Mouse (Mus musculus): ENCODE measurements at regions not wholly inside any gene's neighbourhood (a gene's known extent, or its start where the extent isn't known, plus 50 kb on each side); places are given as distances from the start of the nearest gene placed in this dataset.
A peak's percentile ranks its signal among the peaks of the same experiment; 100 is the strongest.

DNA sequence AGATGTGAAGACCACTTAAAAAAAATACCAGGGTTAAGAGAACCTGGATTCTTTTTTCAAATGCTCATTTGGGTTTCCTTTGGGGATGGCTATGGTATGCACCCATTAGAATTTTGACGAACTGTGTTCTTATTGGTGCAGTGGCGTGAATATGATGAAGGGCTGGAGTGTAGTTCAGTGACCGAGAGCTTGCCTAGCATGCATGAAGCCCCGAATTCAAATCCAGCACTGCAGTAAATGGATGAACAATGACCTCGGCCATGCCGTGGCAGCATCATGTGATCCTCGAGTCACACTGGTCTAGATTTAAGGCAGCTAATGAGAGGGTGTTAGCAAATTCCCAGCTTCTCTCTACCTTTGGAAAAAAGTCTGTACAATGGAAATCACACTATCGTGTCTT, 286.4 kb upstream of the Ubash3b start:
- Histone ChIP-seq H3K4me3 (no peak overlapping the region), H3K4me1 (peaks cover 41% of the 10 kb centered on the region), H3K27ac (peak overlapping the region; percentile 90), H3K9me3 (replicated peaks) (no peaks in the 10 kb centered on the region), H3K27me3 (ENCODE audit: low read depth, poor library complexity, severe bottlenecking) (no peaks in the 10 kb centered on the region), H3K36me3 (no peaks in the 10 kb centered on the region)
- DNase-seq (ENCODE audit: low spot score) = no peak
- WGBS = 85% methylated on average over 8 of the region's 8 CpGs

DNA sequence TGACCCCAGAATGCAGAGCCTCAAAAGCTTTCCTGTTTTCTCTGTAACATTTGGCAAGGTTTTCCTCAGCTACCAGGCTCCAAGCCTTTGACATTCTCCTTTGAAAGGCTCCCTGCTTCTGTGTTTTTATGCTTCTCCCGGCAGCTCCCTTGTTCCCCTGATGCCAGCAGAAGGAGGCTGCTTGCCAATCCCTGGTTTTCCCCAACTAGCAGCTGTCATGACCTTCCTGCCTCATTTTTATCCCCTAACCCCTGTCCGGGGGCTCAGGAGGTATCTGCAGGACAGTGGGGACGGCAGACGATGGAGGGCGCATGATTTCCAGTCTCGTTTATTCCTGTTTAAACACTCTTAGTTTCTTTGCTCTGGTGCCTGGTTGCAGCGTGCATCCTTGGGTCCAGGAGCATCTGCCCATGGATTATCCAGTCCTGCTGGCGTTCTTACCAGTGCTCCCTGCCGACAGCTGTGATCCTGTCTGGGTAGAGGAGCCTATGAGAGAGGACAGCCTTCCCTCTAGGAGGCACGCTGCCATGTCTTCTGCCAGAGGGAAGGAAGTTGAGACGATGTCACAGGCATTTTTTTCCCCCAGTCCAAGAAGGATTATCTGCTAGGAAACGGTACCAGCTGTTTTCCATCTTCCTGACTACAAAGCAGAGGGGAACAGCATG, 285.8 kb upstream of the Ubash3b start:
- Histone ChIP-seq H3K9me3 (replicated peaks) (no peaks in the 10 kb centered on the region), H3K4me1 (peaks cover 41% of the 10 kb centered on the region), H3K27ac (peak overlapping the region; percentile 90), H3K27me3 (ENCODE audit: low read depth, poor library complexity, severe bottlenecking) (no peaks in the 10 kb centered on the region), H3K4me3 (0 out of 2 replicates have a peak overlapping the region, but pooled peaks have one; percentile 11), H3K36me3 (no peaks in the 10 kb centered on the region)
- 33% methylated on average over 12 of the region's 12 CpGs for WGBS
- peak; percentile 46 for DNase-seq (ENCODE audit: low spot score)

DNA sequence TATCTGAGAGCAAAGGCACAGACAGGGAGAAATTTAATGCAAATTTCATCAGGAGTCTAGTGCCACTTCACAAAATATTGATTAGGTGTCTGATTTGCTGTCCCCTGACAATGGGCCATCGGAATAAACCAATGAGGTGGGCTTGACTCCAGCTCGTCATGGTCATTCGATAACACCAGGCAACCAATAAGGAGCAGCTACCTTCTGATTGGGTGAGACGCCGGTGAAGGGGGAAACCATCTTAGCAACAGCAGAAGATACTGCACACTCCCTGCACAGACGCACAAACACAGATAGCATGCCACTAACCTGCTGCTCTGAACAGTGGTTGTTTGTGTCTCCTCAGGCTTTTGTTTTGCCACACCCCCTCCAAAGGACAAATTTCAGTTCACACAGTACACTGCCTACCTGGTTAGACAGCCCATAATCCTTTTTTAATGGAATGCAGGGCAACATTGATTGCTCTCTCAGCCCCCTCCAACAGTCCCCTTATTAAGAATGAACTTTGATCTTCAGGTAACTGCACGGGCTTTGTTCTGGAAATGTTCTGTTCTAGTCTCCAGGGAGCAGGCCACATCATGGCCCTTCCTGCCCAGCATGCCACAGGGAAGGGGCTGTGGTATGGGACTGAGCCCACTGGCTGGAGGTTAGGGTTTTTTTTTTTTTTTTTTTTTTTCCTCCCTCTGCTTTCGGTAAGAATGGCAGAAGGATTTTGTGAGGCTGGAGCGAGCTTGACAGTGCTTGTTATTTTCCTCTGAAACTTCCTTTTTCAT, 285.1 kb upstream of the Ubash3b start:
- DNase-seq (ENCODE audit: low spot score) = peak; percentile 34
- Histone ChIP-seq H3K9me3 (replicated peaks) (no peaks in the 10 kb centered on the region), H3K27ac (peak overlapping the region; percentile 90), H3K4me1 (peaks cover 39% of the 10 kb centered on the region), H3K27me3 (ENCODE audit: low read depth, poor library complexity, severe bottlenecking) (no peaks in the 10 kb centered on the region), H3K36me3 (no peaks in the 10 kb centered on the region), H3K4me3 (no peak overlapping the region)
- 70% methylated on average over 9 of the region's 9 CpGs for WGBS

DNA sequence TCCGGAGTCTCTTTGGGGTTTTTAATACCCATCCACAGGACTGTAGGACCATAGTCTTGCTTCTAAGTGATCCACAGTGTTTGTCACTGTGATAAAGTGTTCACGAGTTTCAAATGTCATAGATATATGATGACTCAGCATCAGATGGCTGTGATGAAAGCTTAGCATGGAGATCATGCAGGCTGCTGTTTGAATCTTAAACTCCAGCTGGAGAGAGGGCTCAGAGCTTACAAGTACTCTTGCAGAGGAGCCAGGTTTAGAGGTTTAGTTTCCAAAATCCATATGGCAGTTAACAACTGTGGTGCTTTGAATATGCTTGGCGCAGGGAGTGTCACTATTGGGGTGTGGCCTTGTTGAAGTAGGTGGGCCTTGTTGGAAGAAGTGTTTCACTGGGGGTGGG, 280.9 kb upstream of the Ubash3b start:
- H3K27ac ChIP-seq = no peak overlapping the region
- WGBS = 91% methylated on average over 3 of the region's 3 CpGs
- peaks cover 12% of the 10 kb centered on the region; the same call in 1 of the 2 replicates for H3K9me3 ChIP-seq (replicated peaks)
- H3K27me3 ChIP-seq (ENCODE audit: low read depth, poor library complexity, severe bottlenecking) = no peaks in the 10 kb centered on the region
- no peak overlapping the region for H3K4me3 ChIP-seq
- peaks cover 16% of the 10 kb centered on the region for H3K36me3 ChIP-seq
- DNase-seq (ENCODE audit: low spot score) = no peak
- peaks cover 15% of the 10 kb centered on the region for H3K4me1 ChIP-seq

DNA sequence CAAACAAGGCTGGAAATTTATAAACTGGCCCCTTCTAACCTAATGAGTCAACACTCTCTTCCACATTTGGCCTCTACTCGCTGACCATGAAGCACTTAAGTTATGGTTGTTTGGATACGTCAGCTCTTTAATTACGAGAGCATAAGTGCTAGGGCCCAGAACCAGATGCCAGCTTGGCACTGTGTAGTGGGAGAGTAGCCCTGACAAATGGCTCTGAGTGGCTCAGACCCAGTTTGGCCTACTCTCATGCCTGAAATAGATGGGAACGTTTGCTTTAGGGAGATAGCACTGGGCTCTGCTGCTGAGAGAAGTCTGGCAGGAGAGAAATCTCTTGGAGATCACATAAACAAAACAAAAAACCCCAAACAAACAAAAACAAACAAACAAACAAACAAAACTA, 278.5 kb upstream of the Ubash3b start:
- H3K27ac ChIP-seq = no peak overlapping the region
- H3K9me3 ChIP-seq (replicated peaks) = peaks cover 12% of the 10 kb centered on the region; the same call in 1 of the 2 replicates
- H3K36me3 ChIP-seq = peaks cover 25% of the 10 kb centered on the region
- no peak for DNase-seq (ENCODE audit: low spot score)
- no peaks in the 10 kb centered on the region for H3K27me3 ChIP-seq (ENCODE audit: low read depth, poor library complexity, severe bottlenecking)
- H3K4me1 ChIP-seq = no peaks in the 10 kb centered on the region
- no peak overlapping the region for H3K4me3 ChIP-seq
- 86% methylated on average over 4 of the region's 4 CpGs for WGBS

DNA sequence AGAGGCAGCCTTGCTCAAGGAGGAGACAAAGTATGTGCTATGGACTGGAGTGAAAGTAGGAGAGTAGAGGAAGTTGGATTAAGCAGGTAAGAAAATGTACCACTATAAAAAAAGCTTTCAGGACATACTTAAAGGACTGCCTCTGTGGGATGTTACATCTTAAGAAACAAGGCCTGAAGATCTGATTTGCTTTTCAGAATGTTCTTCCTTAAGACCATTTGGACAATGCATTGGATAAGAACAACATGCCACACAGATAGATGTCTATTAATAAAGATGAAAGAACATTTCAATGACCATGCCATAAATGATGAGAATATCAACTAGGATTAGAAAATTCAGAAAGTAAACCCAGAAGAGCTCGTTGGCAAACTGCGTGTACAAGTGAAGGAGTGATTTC, 276.6 kb upstream of the Ubash3b start:
- H3K36me3 ChIP-seq = peaks cover 25% of the 10 kb centered on the region
- DNase-seq (ENCODE audit: low spot score) = no peak
- H3K4me1 ChIP-seq = no peaks in the 10 kb centered on the region

DNA sequence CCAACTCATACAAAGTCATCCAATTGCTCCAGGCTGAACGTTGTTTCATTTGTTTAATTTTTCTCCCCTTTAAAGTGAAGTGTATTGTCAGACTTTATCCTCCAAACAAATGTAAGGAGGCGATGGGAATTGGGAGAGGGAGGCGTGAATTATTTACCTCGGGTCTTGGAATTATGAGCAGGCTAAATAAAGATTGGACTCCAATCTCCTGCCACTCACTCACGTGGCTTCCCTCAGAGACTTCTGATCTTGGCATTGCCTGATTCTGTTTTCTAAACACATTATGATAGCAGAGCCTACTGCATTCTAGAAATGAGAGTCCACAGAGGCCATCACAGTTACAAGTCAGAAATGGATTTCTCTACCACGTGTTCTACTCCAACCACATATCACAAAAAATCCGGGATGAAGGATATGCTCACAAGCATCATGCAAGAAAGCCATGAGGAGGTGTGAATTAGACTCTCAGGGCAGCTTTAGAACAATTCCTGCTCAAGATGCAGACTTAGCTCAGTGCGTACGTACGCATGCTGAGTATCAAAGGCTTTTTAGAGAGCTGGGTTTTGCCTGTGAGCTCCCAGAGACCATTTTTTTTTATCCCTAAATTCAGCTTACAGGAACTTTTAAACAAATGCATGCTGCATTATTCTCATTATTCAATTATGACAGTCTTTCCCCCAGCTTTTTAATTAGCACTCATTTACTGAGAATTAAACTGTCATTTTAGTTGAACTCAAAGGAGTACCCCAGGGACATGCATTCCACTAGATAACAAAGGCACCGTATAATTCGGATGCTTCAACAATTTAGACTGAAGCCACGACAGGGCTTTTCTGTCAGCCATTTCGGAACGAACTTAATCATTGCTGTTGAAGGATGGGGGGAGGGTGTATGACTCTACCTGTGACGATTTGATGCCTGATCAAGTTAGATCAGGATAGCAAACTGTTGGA, 269.2 kb upstream of the Ubash3b start:
- Histone ChIP-seq H3K4me3 (no peak overlapping the region), H3K27ac (no peak overlapping the region), H3K36me3 (0 out of 2 replicates have a peak, but pooled peaks cover 7% of the 10 kb centered on the region), H3K4me1 (no peaks in the 10 kb centered on the region), H3K9me3 (replicated peaks) (no peaks in the 10 kb centered on the region), H3K27me3 (ENCODE audit: low read depth, poor library complexity, severe bottlenecking) (no peaks in the 10 kb centered on the region)
- 82% methylated on average over 16 of the region's 16 CpGs for WGBS
- DNase-seq (ENCODE audit: low spot score) = no peak

More for the DNA sequence above, 276.6 kb upstream of the Ubash3b start:
- 94% methylated on average over 2 of the region's 2 CpGs for WGBS
- H3K27me3 ChIP-seq (ENCODE audit: low read depth, poor library complexity, severe bottlenecking) = no peaks in the 10 kb centered on the region
- no peak overlapping the region for H3K4me3 ChIP-seq
- H3K9me3 ChIP-seq (replicated peaks) = peaks cover 12% of the 10 kb centered on the region; the same call in 1 of the 2 replicates
- no peak overlapping the region for H3K27ac ChIP-seq

DNA sequence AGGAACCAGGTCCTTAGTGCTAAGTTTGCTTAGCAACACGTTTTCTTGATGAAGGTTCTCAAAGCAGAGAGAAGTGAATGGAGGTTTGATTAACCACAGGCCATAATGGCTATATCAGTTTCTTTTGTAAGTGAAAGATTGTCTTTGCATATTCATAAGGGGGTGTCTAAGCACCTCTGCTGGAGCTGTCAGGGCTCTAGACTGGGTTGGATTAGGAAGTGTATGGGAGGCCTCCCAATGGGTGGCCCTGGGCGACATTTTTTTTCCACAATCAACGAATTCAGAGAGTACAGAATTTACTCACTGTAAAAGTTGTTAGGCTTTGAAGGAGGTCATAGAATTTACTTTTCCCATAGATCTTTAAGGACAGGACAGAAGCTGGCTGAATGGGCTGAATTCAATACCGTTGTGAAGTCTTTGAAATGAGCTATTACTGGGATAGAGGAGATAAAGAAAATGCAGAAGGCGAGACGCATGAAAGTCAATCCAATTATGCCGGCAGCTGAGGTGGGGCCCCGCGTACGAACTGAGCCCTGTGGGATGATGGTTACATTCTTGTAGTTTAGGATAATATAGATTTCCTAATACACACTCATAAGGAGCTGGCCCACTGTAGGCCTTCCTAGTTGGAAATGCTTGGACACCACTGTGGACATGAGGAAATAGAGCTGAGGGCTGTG, 268.4 kb upstream of the Ubash3b start:
- Histone ChIP-seq H3K9me3 (replicated peaks) (no peaks in the 10 kb centered on the region), H3K36me3 (0 out of 2 replicates have a peak, but pooled peaks cover 6% of the 10 kb centered on the region), H3K4me3 (no peak overlapping the region), H3K4me1 (no peaks in the 10 kb centered on the region), H3K27me3 (ENCODE audit: low read depth, poor library complexity, severe bottlenecking) (no peaks in the 10 kb centered on the region), H3K27ac (no peak overlapping the region)
- no peak for DNase-seq (ENCODE audit: low spot score)
- 84% methylated on average over 10 of the region's 10 CpGs for WGBS

DNA sequence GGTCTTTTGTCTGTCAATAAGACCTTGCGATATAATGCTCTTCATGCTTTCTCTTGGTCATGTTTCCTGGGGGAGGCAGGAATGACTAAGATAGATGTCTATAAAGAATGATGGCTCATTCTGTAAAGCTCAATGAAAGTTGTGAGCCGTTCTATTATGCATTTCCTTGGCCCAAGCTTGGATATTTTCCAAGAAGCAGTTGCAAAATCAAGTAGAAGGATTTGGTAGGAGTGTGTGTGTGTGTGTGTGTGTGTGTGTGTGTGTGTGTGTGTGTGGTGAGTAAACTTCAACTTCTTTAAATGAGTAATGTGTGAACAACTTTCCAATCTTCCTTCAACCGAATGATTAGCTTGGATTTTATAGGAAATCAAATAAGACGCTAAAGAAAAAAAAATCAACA, 267.7 kb upstream of the Ubash3b start:
- DNase-seq (ENCODE audit: low spot score) = no peak
- no peaks in the 10 kb centered on the region for H3K9me3 ChIP-seq (replicated peaks)
- H3K36me3 ChIP-seq = 0 out of 2 replicates have a peak, but pooled peaks cover 6% of the 10 kb centered on the region
- H3K27ac ChIP-seq = no peak overlapping the region
- no peak overlapping the region for H3K4me3 ChIP-seq
- no peaks in the 10 kb centered on the region for H3K27me3 ChIP-seq (ENCODE audit: low read depth, poor library complexity, severe bottlenecking)
- no peaks in the 10 kb centered on the region for H3K4me1 ChIP-seq
- WGBS = 95% methylated on average over 4 of the region's 4 CpGs

- Histone ChIP-seq H3K4me1 (no peaks in the 10 kb centered on the region), H3K27me3 (ENCODE audit: low read depth, poor library complexity, severe bottlenecking) (no peaks in the 10 kb centered on the region), H3K27ac (no peak overlapping the region), H3K9me3 (replicated peaks) (no peaks in the 10 kb centered on the region), H3K36me3 (0 out of 2 replicates have a peak, but pooled peaks cover 6% of the 10 kb centered on the region), H3K4me3 (no peak overlapping the region)
- WGBS = 87% methylated on average over 7 of the region's 7 CpGs
- no peak for DNase-seq (ENCODE audit: low spot score)
These were observed 265.2 kb upstream of the Ubash3b start for GRCm38 (mm10) chr9:41426698-41427097.

- no peak overlapping the region for H3K27ac ChIP-seq
- 95% methylated on average over 6 of the region's 6 CpGs for WGBS
- H3K4me3 ChIP-seq = no peak overlapping the region
- no peaks in the 10 kb centered on the region for H3K27me3 ChIP-seq (ENCODE audit: low read depth, poor library complexity, severe bottlenecking)
- H3K4me1 ChIP-seq = no peaks in the 10 kb centered on the region
- H3K36me3 ChIP-seq = 0 out of 2 replicates have a peak, but pooled peaks cover 6% of the 10 kb centered on the region
- H3K9me3 ChIP-seq (replicated peaks) = no peaks in the 10 kb centered on the region
- DNase-seq (ENCODE audit: low spot score) = no peak
These were observed 263.7 kb upstream of the Ubash3b start for GRCm38 (mm10) chr9:41425225-41425624.

- 85% methylated on average over 3 of the region's 3 CpGs for WGBS
- Histone ChIP-seq H3K4me3 (no peak overlapping the region), H3K27ac (no peak overlapping the region), H3K36me3 (0 out of 2 replicates have a peak, but pooled peaks cover 5% of the 10 kb centered on the region), H3K27me3 (ENCODE audit: low read depth, poor library complexity, severe bottlenecking) (no peaks in the 10 kb centered on the region), H3K4me1 (peaks cover 22% of the 10 kb centered on the region), H3K9me3 (replicated peaks) (no peaks in the 10 kb centered on the region)
- DNase-seq (ENCODE audit: low spot score) = peak; percentile 20
These were observed 252.3 kb upstream of the Ubash3b start for GRCm38 (mm10) chr9:41413791-41414190.
